1 mouse cellular context compared by ENCODE assay signal in the genomic region with DNA sequence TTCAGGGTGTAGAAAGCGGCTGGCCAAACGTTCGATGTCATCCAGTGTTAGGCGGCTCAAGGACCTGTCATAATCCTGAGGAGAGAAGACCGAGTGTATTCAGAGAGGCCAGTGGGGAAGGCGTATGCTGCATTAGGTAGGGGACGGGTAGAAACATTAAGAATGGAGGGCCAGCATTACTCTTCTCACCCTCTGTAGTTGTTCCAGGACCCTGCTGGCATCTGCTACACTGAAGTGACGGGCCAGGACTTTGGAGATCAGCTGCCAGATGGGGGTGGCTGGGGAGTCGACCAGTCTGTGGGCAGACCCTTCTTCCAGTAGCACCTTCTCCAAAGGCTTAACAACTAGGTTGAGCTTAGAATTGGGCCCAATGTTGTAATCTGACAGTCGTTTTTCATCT.
TF ChIP-seq lines count a peak whose summit lies in the region.

No protein-coding gene starts in this region.

TF ChIP-seq in CH12.LX, 34 proteins besides CTCF, POLR2A, EP300 and RAD21:
- TF ChIP-seq JUN (IDR thresholded peaks at IDR 0.05; ENCODE audit: insufficient read depth, low read depth, low read length) (no peak), IRF4 (IDR thresholded peaks at IDR 0.05; ENCODE audit: low read depth, low read length) (no peak), ELF1 (IDR thresholded peaks at IDR 0.05; ENCODE audit: low read depth, low read length) (no peak), MAX (IDR thresholded peaks at IDR 0.05; ENCODE audit: low read length) (no peak), PAX5 (IDR thresholded peaks at IDR 0.05; ENCODE audit: low read length) (no peak), GABPA (IDR thresholded peaks at IDR 0.05; ENCODE audit: insufficient replicate concordance, low read depth, low read length) (no peak), ZMIZ1 (IDR thresholded peaks at IDR 0.05; ENCODE audit: low read depth, low read length) (no peak), TBP (conservative IDR thresholded peaks at IDR 0.05; ENCODE audit: low read depth, low read length) (no peak), USF2 (conservative IDR thresholded peaks at IDR 0.05; ENCODE audit: low read depth, low read length) (no peak), NELFE (IDR thresholded peaks at IDR 0.05; ENCODE audit: low read depth, low read length) (no peak), UBTF (IDR thresholded peaks at IDR 0.05; ENCODE audit: low read depth, low read length) (no peak)
TF ChIP-seq in CH12.LX: peak in this region for 0.
